14 mouse cellular contexts compared by ENCODE assay signal in genomic region chr5:140997767-140998166, GRCm38 (mm10). TPM values are rescaled to one million over a fixed set of nuclear protein-coding genes. Genes with fewer than 3 reads are reported as not detected.
DNase-seq lines count a peak whose midpoint lies in the region; ATAC-seq and TF ChIP-seq lines count a peak whose summit lies in the region.
"Had no signal": no experiment of that assay in that cellular context is flagged by ENCODE, and none has a peak within 500 bp of the region (broad histone marks: within the 10 kb centered on the region; RNA-seq: fewer than 3 reads in every experiment).

No protein-coding gene starts in this region.

- no peak overlapping the region for H3K4me2 ChIP-seq in forebrain, postnatal 0 days (ENCODE audit: low read depth)
- H3K4me2 ChIP-seq in forebrain, embryonic 13.5 days, result no peak overlapping the region
- no peak overlapping the region for H3K4me2 ChIP-seq in lung, postnatal 0 days (replicated peaks; ENCODE audit: low read depth, low read length)
- H3K4me2 ChIP-seq: heart, embryonic 15.5 days; neural tube, embryonic 12.5 days had no signal

- TF ChIP-seq EP300 in lung, postnatal 0 days (IDR thresholded peaks at IDR 0.05), result no peak

- H3K27ac ChIP-seq in forebrain, postnatal 0 days (ENCODE audit: low read depth, low read length), result no peak overlapping the region
- no peak overlapping the region for H3K27ac ChIP-seq in forebrain, embryonic 13.5 days
- no peak overlapping the region for H3K27ac ChIP-seq in lung, postnatal 0 days (ENCODE audit: low read length)
- H3K27ac ChIP-seq: embryonic facial prominence, embryonic 10.5 days; heart, embryonic 15.5 days; neural tube, embryonic 12.5 days had no signal

- no peaks in the 10 kb centered on the region for H3K27me3 ChIP-seq in forebrain, postnatal 0 days (ENCODE audit: insufficient read depth, low read length)
- no peaks in the 10 kb centered on the region for H3K27me3 ChIP-seq in forebrain, embryonic 13.5 days
- no peaks in the 10 kb centered on the region for H3K27me3 ChIP-seq in lung, postnatal 0 days (replicated peaks; ENCODE audit: insufficient read depth, low read length)
- H3K27me3 ChIP-seq: heart, embryonic 15.5 days; neural tube, embryonic 12.5 days had no signal

- peak; percentile 26 for TF ChIP-seq CTCF in forebrain, postnatal 0 days (IDR thresholded peaks at IDR 0.05; ENCODE audit: low read depth)
- peak; percentile 29 for TF ChIP-seq CTCF in lung, postnatal 0 days (IDR thresholded peaks at IDR 0.05)

- H3K4me1 ChIP-seq in forebrain, postnatal 0 days (ENCODE audit: insufficient read depth), result no peaks in the 10 kb centered on the region
- H3K4me1 ChIP-seq in forebrain, embryonic 13.5 days, result no peaks in the 10 kb centered on the region
- no peaks in the 10 kb centered on the region for H3K4me1 ChIP-seq in lung, postnatal 0 days (ENCODE audit: insufficient read depth, low read depth, low read length)
- H3K4me1 ChIP-seq: embryonic facial prominence, embryonic 10.5 days; heart, embryonic 15.5 days; neural tube, embryonic 12.5 days had no signal

- no peak for DNase-seq in forebrain, postnatal 0 days
- no peak for DNase-seq in lung, postnatal 0 days (ENCODE audit: low spot score)
- no peak for DNase-seq in lung, adult 18-20 months
- DNase-seq in c-Kit-positive CD71-positive TER-119-positive erythroid progenitor cells, embryonic 14.5 days (ENCODE audit: low spot score), result peak; percentile 8
- DNase-seq in thymus, postnatal 4 days, result peak; percentile 69
- DNase-seq in urinary bladder, postnatal 36 days (ENCODE audit: low spot score in 2 of 2), result no peak
- DNase-seq in frontal cortex, adult 2 months (ENCODE audit: extremely low spot score in 1 of 2, low spot score in 1 of 2), result no peak
- DNase-seq: kidney, postnatal 14 days; right cerebral cortex, postnatal 4 days had no signal

- H3K9me3 ChIP-seq in forebrain, postnatal 0 days (ENCODE audit: low read length), result no peaks in the 10 kb centered on the region
- 0 out of 2 replicates have a peak, but pooled peaks cover 5% of the 10 kb centered on the region for H3K9me3 ChIP-seq in forebrain, embryonic 13.5 days (replicated peaks)
- H3K9me3 ChIP-seq in lung, postnatal 0 days (ENCODE audit: low read length), result no peaks in the 10 kb centered on the region
- H3K9me3 ChIP-seq: embryonic facial prominence, embryonic 10.5 days; heart, embryonic 15.5 days; neural tube, embryonic 12.5 days had no signal

- no peak overlapping the region for H3K9ac ChIP-seq in forebrain, postnatal 0 days
- no peak overlapping the region for H3K9ac ChIP-seq in forebrain, embryonic 13.5 days
- H3K9ac ChIP-seq in lung, postnatal 0 days (replicated peaks; ENCODE audit: low read depth), result no peak overlapping the region
- H3K9ac ChIP-seq: heart, embryonic 15.5 days; neural tube, embryonic 12.5 days had no signal

- no peak for ATAC-seq in forebrain, postnatal 0 days
- ATAC-seq in forebrain, embryonic 13.5 days, result no peak
- no peak for ATAC-seq in lung, postnatal 0 days
- ATAC-seq: forebrain, embryonic 16.5 days had no signal

- no peaks in the 10 kb centered on the region for H3K36me3 ChIP-seq in forebrain, postnatal 0 days (ENCODE audit: insufficient read depth)
- no peaks in the 10 kb centered on the region for H3K36me3 ChIP-seq in forebrain, embryonic 13.5 days (ENCODE audit: poor library complexity, severe bottlenecking)
- H3K36me3 ChIP-seq in lung, postnatal 0 days (ENCODE audit: insufficient read depth, low read length), result no peaks in the 10 kb centered on the region
- H3K36me3 ChIP-seq: embryonic facial prominence, embryonic 10.5 days; heart, embryonic 15.5 days; neural tube, embryonic 12.5 days had no signal

- no peak overlapping the region for H3K4me3 ChIP-seq in forebrain, postnatal 0 days (ENCODE audit: low read depth, low read length)
- no peak overlapping the region for H3K4me3 ChIP-seq in forebrain, embryonic 13.5 days
- no peak overlapping the region for H3K4me3 ChIP-seq in lung, postnatal 0 days (ENCODE audit: low read depth, low read length)
- H3K4me3 ChIP-seq: embryonic facial prominence, embryonic 10.5 days; heart, embryonic 15.5 days; neural tube, embryonic 12.5 days had no signal

- WGBS in forebrain, postnatal 0 days, result 82% methylated on average over 4 of the region's 4 CpGs
- WGBS in forebrain, embryonic 13.5 days, result 81% methylated on average over 4 of the region's 4 CpGs
- 74% methylated on average over 4 of the region's 4 CpGs for WGBS in lung, postnatal 0 days

RNA-seq across cellular contexts. Expression of gene Card11, which starts 2.6 kb away (rescaled TPM):
- total RNA-seq in forebrain, postnatal 0 days (2014; rRNA removed), result not detected in 2 replicates
- polyA plus RNA-seq in forebrain, postnatal 0 days (2015; fragmentation: Nextera tagmentation; extraction: Ambion mirVana), result not detected in 2 replicates
- polyA plus RNA-seq in forebrain, embryonic 13.5 days (2015; fragmentation: Nextera tagmentation; extraction: Ambion mirVana), result not detected in 2 replicates
- 2.1 and 2.3 TPM in 2 replicates for polyA plus RNA-seq in lung, postnatal 0 days (2015; fragmentation: Nextera tagmentation; extraction: Ambion mirVana)
- polyA plus RNA-seq in frontal cortex, adult 2 months (2012; rRNA removed), result 0.20 and 0.27 TPM in 2 replicates

Comparison
In these comparisons a context has a peak if more than half of its experiments do, and no peak if none do; other contexts are left out.
1. DNase-seq: peak in c-Kit-positive CD71-positive TER-119-positive erythroid progenitor cells, embryonic 14.5 days (single experiment) and thymus, postnatal 4 days (single experiment); none in forebrain, postnatal 0 days (single experiment), lung, postnatal 0 days (single experiment), lung, adult 18-20 months (0 of 2), urinary bladder, postnatal 36 days (0 of 2) and frontal cortex, adult 2 months (0 of 2).